Mouse (Mus musculus) monocyte, adult 2 months (primary cell): ENCODE results near the gene Foxn3.
A peak's percentile ranks its signal among the peaks of the same experiment; 100 is the strongest.

Source experiments
- DNase-seq, 2 experiments: peaks; one replicate each; pipeline ENCODE4 v3.0.0; 2022; ENCODE audit warnings: low spot score in 2 of 2, low read depth in 1 of 2

The Foxn3 gene

DNA sequence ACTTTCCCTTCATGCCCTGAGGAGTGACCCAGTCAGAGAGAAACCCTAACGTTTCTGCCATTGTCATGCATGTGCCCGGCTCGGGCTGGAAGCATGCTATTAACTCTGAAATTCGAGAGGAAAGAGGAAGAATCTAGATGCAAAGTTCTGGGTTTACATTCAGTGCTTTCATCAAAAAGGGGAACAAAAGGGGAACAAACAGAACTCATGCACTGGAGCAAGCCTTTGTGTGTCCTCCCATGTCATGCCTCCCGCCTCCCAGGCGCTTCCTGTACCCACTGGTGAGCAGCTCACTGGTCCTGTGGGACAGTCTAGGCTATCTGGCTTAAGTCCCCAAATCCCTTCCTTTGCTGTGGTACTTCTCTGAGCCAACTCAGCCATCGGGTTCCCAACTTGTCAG, 299.0 kb downstream of the Foxn3 start:
- DNase-seq, result peak in 1 of 2 experiments; percentile 13

DNA sequence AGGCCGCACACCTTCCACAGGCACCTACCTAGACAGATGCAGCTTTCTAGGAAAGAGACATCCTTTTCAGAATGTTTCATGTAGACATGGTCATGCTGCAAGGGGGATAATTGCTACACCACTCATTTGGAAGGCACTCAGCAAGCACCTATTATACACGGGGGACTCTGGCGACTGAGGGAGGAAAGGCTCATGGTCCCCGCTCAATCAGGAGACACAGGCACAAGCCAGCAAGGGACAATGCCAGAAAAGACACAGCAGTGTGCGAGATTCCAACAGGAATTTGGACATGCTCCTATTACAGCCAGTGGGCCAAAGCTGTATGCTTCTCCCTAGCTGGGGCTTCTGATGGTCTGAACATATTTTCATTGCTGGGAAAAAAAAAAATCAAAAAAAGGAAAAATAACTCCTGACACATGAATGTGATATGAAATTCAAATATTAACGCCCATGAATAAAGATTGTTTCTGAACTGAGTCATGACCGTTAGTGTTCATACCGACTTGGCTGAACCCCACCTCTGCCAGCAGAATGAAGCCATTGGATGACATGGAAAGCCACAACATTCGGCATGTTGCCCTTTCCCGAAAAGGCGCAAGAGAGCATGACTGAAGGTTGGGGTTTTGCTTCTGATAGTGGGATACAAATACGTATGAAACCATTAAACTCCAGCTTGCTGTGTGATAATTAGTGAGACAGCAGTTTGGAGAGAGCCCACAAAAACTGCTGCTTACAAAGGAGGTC, 299.6 kb downstream of the Foxn3 start:
- no peak for DNase-seq

GRCm38 (mm10) chr12:99262840-99263239, 300.5 kb downstream of the Foxn3 start:
- no peak for DNase-seq

- DNase-seq, result no peak
Measured at GRCm38 (mm10) chr12:99262066-99262599, 301.2 kb downstream of the Foxn3 start.

- no peak for DNase-seq
Measured at GRCm38 (mm10) chr12:99260171-99260570, 303.2 kb downstream of the Foxn3 start.

DNA sequence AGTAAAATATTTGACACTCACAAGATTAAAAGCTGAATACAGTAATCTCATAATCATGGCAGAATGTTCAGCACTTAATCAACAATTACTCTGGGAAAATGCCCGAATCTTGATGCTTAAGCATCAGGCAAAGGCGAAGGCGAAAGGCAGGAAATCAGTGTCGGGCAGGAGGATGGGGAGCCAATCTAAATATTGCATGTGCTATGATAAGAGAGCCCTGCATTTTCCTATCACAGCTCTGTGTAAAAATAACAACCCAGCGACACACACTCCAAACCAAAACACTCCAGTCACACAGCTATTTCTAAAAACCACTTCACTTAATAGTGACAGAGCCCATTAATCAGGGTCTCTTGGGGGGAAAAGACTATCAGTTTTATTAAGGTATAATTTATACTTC, 305.8 kb downstream of the Foxn3 start:
- no peak for DNase-seq

- no peak for DNase-seq
Measured at GRCm38 (mm10) chr12:99256997-99257396, 306.4 kb downstream of the Foxn3 start.

GRCm38 (mm10) chr12:99256463-99256862, 306.9 kb downstream of the Foxn3 start:
- DNase-seq, result no peak

GRCm38 (mm10) chr12:99254436-99254835, 308.9 kb downstream of the Foxn3 start:
- DNase-seq, result no peak

GRCm38 (mm10) chr12:99253562-99253961, 309.8 kb downstream of the Foxn3 start:
- no peak for DNase-seq

GRCm38 (mm10) chr12:99248606-99249005, 314.8 kb downstream of the Foxn3 start:
- DNase-seq, result no peak

- no peak for DNase-seq
Measured at GRCm38 (mm10) chr12:99247939-99248338, 315.4 kb downstream of the Foxn3 start.

DNA sequence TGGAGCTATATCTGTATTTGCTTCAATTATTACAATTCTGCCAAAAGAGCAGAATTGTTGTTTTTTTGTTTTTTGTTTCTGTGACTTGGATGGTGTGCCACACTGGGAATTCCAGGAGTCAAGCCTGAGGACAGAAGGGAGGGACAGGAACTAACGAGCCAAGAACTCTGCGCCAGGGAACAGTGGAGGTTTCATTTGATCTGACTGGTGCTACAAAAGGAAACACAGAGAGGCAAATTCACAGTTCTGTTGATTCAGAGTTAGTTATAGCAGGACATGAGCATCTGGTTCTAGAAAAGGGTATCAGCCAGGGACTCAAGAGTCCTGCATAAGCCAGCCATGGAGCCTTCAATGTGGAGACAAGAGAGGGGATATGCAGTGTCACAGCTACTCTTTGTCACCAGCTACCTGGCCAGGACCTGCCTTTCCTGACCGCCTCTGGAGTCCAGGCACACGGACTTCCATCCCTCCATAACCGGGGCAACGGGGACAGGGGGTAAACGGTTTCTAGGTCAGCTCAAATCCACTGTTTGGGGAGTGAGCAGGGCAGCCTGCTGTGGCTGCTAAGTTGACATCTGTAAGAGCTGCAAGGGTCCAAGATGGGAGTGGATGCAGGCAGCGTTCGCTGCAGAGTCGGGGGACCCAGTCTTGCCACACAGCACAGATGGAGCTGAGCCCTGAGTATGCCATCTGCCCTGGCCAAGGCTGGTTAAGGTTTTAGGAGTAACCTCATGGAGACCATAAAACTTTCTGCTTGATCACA, 316.2 kb downstream of the Foxn3 start:
- DNase-seq, result no peak

DNA sequence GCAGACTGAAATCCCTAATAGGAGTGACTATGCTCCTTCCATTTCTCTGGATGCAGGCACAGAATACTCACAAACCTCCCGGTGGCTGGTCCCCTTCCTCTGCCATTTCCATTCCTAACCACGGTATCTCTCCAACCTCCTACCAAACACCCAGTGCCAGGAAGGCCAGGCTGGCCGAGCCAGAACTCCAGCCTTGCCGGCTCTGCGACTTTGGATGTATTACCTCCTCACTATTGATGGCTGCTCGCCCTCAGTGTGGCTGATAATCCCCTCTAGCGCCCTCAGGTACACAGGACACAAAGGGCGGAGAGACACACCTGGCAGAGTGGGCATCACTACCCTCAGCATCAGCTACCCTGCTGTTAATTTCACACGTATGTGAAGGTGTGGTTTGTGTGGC, 318.7 kb downstream of the Foxn3 start:
- no peak for DNase-seq

GRCm38 (mm10) chr12:99244264-99244663, 319.1 kb downstream of the Foxn3 start:
- DNase-seq, result no peak

DNA sequence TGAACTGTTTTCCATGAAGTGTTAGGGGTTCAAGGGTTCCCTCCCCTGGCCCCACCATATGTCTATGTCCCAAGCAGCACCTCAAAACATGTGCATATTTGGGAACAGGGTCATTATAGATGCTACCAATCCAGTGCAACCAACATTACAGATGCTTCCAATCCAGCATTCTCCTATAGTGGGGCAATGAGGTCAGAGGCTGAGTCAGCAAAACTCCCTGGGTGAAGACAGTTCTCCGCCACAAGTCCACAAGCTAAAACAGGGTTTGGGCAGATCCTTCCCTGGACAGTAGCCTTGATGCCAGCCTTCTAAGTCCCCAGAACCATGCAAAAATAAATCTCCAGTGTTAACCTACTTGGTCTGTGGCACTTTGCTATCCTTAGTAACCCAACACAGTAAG, 320.1 kb downstream of the Foxn3 start:
- no peak for DNase-seq

DNA sequence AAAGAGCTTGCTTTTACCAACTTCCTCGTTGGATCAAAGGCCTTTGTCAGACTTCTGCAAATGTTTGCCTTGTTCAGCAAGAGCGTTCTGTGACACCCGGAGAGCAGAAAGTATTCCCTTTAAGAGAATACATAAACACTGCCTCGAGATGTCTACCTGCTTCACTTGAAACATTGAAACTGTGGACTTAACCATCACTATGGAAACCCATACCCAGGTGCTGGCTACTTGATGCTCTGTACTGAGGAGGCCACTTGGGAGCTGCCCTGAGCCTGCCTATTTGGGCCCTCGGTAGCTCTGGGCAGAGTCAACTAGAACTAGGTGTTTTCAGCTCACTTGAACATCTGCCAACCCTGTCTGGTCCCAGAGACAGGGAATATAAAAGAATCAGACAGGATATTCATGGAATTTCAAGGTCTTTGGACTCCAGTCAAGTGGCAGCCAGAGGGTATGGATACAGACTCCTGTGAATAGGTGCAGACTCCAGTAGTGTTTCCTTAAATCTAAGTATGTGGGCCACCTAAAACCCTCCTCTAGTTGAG, 323.1 kb downstream of the Foxn3 start:
- DNase-seq, result no peak

GRCm38 (mm10) chr12:99239735-99240134, 323.6 kb downstream of the Foxn3 start:
- DNase-seq, result no peak

DNA sequence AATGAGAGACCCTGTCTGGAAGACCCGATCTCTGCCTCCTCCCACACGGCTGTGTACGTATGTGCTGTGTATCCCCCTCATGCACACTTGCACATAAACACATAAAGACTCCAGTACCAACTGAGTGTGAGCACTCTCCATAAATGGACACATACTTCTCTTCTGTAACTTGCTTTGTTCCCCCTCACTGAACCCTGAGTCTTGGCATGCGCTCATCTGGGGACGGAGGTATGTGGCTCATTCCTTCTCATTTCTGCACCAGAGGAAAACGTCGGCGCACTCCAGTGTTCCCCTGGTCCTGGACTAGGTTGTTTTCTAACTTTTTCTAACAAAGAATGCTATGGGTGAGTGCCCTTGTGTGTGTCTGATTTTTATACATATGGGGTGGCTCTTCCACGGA, 325.9 kb downstream of the Foxn3 start:
- DNase-seq, result no peak

DNA sequence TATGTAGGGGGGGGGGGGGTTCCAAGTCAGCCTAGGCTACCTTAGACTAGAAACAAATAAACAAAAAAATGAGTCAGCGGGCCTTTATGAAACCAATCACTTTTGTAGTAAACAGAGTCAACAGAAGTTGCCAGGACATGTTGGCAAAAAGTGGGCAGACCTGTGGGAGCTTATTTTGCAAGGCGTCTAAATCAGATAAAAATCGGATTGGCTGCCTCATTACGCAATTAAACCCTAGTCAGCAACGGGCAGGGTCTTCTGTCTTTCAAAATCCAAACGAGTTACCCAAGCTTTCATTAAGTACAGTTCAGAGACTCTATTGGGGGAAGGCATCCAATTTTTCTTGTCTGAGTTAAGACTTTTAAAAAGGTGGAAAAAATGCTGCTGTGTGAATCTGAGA, 329.0 kb downstream of the Foxn3 start:
- DNase-seq, result no peak

GRCm38 (mm10) chr12:99233386-99233785, 330.0 kb downstream of the Foxn3 start:
- no peak for DNase-seq

DNA sequence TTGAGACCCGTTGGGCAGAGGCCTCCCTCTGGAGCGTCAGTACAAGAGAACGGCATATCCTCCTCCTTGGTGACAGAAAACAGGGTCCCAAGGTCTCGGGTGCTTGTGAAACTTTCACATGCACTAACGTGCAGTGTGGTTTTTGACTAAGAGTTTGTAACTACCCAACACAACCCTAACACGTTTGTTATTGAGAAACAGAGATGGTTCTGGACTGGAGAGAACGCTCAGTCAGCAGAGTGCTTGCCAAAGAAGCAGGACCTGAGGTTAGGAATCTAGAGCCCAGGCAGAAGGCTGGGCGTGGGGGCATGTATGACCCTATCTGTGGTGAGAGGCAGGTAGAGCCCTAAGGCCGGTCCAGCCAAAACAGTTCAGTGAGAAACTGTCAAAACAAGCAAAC, 330.9 kb downstream of the Foxn3 start:
- DNase-seq, result no peak
